Mouse (Mus musculus): ENCODE measurements around the gene Sv2b. TPM values are rescaled to one million over a fixed set of nuclear protein-coding genes. Genes with fewer than 3 reads are reported as not detected.

Gene Sv2b
- polyA plus RNA-seq, 1 experiment from 2014 or later = 0.69 TPM

DNA sequence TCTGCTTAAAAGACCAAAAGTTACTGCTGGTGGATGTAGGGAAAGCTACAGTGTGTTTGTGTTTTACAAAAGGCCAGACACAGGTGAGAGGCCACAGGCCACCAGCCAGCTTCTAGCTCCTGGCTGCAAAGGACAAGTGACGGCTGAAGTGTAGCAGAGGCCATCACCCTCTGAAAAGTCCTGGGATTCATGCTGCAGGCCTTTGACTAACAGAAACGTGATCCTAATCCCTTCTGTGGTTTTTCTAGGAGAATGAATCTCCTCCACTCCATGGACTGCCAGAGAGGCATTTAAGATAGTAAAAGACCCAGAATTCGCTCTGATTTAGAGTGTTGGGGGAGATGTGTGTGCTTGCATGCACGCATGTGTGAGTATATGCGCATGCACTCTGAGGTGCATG, 5.8 kb upstream of the Sv2b start:
- Histone ChIP-seq H3K27ac (replicated peaks) (no peak overlapping the region), H3K36me3 (replicated peaks) (no peaks in the 10 kb centered on the region), H3K27me3 (replicated peaks; ENCODE audit: low read depth, poor library complexity, severe bottlenecking) (peaks cover 11% of the 10 kb centered on the region), H3K9me3 (no peaks in the 10 kb centered on the region), H3K4me1 (no peaks in the 10 kb centered on the region), H3K4me3 (no peak overlapping the region)
- 61% methylated on average over 5 of the region's 5 CpGs for WGBS
- no peak for DNase-seq (ENCODE audit: low spot score)

DNA sequence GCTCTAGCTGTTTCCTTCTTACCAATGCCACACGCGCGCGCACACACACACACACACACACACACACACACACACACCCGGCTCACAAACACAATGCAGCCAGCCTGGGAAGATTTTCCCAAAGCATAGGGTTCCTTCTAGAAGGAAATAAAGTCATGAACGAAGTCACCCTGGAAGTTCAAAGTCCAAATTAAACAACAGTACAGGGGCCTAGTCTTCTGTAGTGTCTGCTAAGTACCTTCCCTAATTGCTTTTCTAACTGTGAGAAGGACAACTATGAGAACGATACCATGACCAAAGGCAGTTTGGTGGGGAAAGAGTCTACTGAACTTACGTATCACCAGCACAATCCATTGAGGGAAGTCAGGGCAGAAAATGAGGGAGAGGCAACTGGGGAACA, 508 bp upstream of the Sv2b start:
- Histone ChIP-seq H3K27ac (replicated peaks) (no peak overlapping the region), H3K36me3 (replicated peaks) (no peaks in the 10 kb centered on the region), H3K4me3 (no peak overlapping the region; the same call in 1 of the 2 replicates), H3K9me3 (no peaks in the 10 kb centered on the region), H3K4me1 (peaks cover 15% of the 10 kb centered on the region), H3K27me3 (replicated peaks; ENCODE audit: low read depth, poor library complexity, severe bottlenecking) (peaks cover 56% of the 10 kb centered on the region)
- WGBS = 80% methylated on average over 8 of the region's 8 CpGs
- no peak for DNase-seq (ENCODE audit: low spot score)

DNA sequence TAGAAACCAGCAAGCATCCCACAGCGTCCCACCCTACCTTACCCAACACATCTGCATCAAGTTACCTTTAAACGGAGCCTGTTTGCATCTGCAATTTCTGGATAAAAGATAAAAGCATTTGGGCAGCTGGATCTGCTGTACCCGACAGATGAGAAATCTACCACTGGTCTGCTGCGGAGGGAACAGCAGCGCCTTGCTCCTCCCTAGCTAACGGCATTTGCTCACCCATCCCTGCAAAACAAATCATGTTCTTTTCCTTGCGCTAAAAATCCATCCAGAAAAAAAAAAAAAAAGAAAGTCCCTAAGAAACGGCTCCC, 964 bp downstream of the Sv2b start:
- H3K27me3 ChIP-seq (replicated peaks; ENCODE audit: low read depth, poor library complexity, severe bottlenecking) = peaks cover 59% of the 10 kb centered on the region

DNA sequence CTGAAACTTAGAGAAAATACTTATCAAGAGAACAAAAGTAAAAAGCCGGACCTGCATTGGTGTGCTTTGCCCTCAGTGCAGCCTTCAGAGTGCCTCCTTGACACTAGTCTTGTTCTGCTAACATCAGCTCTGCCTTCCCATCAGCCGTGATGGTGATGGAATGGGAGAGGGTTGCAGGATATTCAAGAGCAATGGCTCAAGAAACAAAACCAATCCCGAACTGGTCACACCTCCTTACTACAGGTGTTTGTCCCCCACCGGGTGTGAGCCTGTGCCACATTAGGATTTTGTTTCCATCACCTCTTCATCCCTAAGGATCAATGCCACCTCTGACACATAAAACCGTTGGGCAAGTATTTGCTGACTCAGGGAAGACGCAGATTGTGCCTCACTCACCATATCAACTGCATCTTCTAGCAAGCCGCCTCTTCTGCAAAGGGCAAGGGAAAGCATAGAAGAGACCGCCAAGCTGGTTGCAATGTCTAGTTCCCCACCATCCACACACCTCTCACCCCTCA, 1.4 kb downstream of the Sv2b start:
- DNase-seq (ENCODE audit: low spot score) = no peak
- Histone ChIP-seq H3K36me3 (replicated peaks) (no peaks in the 10 kb centered on the region), H3K4me3 (peak overlapping the region; percentile 63), H3K27ac (replicated peaks) (no peak overlapping the region), H3K27me3 (replicated peaks; ENCODE audit: low read depth, poor library complexity, severe bottlenecking) (peaks cover 61% of the 10 kb centered on the region), H3K9me3 (no peaks in the 10 kb centered on the region), H3K4me1 (peaks cover 15% of the 10 kb centered on the region)
- WGBS = 52% methylated on average over 8 of the region's 8 CpGs

More for the DNA sequence above, 964 bp downstream of the Sv2b start:
- Histone ChIP-seq H3K36me3 (replicated peaks) (no peaks in the 10 kb centered on the region), H3K9me3 (no peaks in the 10 kb centered on the region), H3K4me1 (peaks cover 15% of the 10 kb centered on the region), H3K27ac (replicated peaks) (no peak overlapping the region), H3K4me3 (peak overlapping the region; percentile 63)
- 7% methylated on average over 8 of the region's 8 CpGs for WGBS
- DNase-seq (ENCODE audit: low spot score) = no peak

DNA sequence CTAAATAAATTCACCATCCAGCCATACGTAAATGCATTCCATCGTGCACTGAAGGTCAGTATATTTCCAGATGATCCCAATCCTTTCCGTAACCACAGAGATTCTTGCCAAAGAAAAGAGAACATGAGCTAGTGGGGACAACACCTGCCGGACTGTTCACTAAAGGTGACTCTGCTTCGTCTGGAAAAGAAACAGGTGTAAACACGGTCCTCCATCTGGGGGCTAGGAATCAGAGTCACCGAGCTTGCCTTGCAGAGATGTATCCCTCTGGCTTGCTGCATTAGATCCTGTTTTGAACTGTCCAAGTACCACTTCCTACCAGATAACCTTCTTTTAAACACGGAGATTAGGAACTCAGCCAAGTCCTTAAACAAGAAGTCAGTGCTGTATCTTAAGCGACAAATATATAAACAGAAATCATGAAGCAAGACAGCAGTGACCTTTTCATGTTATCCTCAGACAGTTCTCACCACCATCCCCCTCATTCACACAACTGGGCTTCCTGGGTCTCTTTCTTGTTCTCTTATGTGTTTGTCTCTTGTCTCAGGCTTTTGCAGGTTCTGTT, 3.1 kb downstream of the Sv2b start:
- H3K36me3 ChIP-seq (replicated peaks) = no peaks in the 10 kb centered on the region
- WGBS = 92% methylated on average over 9 of the region's 9 CpGs
- H3K4me3 ChIP-seq = no peak overlapping the region
- peaks cover 15% of the 10 kb centered on the region for H3K4me1 ChIP-seq
- peaks cover 61% of the 10 kb centered on the region for H3K27me3 ChIP-seq (replicated peaks; ENCODE audit: low read depth, poor library complexity, severe bottlenecking)
- no peaks in the 10 kb centered on the region for H3K9me3 ChIP-seq
- H3K27ac ChIP-seq (replicated peaks) = no peak overlapping the region
- DNase-seq (ENCODE audit: low spot score) = no peak

DNA sequence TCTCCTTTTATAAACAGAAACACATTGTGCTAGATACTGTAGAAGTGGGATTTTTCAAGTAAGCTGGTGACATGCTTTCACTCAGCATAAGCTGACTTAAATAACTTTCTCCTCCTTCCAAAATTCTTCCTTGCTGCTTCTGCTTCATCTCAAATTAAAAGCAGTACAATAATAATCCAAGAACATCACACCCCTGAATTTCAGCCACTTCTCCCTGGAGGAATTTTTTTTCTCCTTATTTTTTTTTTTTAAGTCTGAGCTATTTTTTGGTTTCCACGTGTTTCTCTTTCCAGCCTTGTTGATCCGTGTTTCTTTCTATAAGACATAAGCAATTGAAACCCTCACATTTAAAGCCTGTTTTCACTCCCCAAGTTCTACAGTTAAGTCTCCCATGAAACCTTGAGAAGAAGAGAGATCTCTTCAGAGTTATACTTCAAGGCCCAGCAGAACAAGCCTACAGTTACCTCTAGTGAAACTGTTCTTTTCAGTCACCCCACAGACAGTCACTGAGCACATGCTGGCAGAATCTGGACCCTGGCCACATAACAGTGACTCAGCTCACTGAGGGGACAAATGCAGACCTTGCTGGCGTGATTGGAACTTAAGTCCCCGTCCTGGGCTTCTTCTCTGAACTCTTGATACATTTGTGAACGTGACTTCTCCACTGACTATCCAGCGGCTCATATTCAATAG, 6.4 kb downstream of the Sv2b start:
- WGBS = 87% methylated on average over 6 of the region's 6 CpGs

DNA sequence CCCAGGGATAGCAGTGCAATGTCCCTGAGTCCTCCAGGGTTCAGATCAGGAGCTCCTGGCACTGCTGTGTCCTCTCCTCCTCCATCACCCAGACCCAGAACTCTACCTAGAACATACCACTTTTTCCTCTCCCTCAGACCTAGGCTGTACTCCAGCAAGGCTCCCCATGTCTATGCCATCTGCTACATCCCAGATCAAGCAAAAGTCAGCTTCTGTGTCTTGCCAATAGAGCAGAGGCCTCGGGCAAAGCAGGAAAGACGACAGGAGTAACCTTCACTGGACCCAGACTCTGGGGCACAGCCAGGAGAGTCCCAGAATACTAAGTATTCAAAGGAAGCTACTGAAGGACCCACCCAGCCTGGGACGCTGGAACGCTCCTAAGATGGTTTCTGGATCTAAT, 9.8 kb downstream of the Sv2b start:
- Histone ChIP-seq H3K36me3 (replicated peaks) (no peaks in the 10 kb centered on the region), H3K27me3 (replicated peaks; ENCODE audit: low read depth, poor library complexity, severe bottlenecking) (peaks cover 9% of the 10 kb centered on the region; the same call in 1 of the 2 replicates), H3K9me3 (no peaks in the 10 kb centered on the region), H3K4me3 (no peak overlapping the region), H3K4me1 (peaks cover 4% of the 10 kb centered on the region; the same call in 1 of the 2 replicates), H3K27ac (replicated peaks) (no peak overlapping the region)
- 87% methylated on average over 4 of the region's 4 CpGs for WGBS
- DNase-seq (ENCODE audit: low spot score) = no peak

More for the DNA sequence above, 6.4 kb downstream of the Sv2b start:
- H3K9me3 ChIP-seq = no peaks in the 10 kb centered on the region
- H3K27ac ChIP-seq (replicated peaks) = no peak overlapping the region
- DNase-seq (ENCODE audit: low spot score) = no peak
- H3K4me1 ChIP-seq = no peaks in the 10 kb centered on the region
- H3K27me3 ChIP-seq (replicated peaks; ENCODE audit: low read depth, poor library complexity, severe bottlenecking) = peaks cover 34% of the 10 kb centered on the region
- no peaks in the 10 kb centered on the region for H3K36me3 ChIP-seq (replicated peaks)
- H3K4me3 ChIP-seq = no peak overlapping the region

DNA sequence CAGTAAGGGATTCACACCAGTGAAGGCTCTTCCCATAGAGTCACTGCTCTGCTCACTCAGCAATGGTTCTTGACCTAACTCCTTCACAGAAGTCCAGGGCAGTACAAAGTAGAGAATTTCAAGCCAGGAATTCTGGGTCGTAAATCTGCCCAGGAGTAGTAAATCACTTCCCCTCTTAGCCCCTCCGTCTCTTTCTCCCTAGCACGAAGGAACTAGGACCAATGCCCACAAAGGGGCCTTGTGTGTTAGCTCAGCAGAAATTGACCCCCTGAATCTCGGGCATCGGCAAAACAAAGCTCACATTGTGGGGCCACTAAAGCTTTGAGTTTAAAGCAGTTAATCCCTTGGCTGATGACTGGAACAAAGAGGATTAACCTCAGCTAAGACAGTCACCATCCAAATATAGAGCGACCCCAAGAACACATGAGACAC, 12.4 kb downstream of the Sv2b start:
- H3K9me3 ChIP-seq = no peaks in the 10 kb centered on the region
- peaks cover 6% of the 10 kb centered on the region; the same call in 1 of the 2 replicates for H3K27me3 ChIP-seq (replicated peaks; ENCODE audit: low read depth, poor library complexity, severe bottlenecking)
- DNase-seq (ENCODE audit: low spot score) = peak; percentile 20
- no peaks in the 10 kb centered on the region for H3K36me3 ChIP-seq (replicated peaks)
- no peak overlapping the region for H3K4me3 ChIP-seq
- H3K4me1 ChIP-seq = peaks cover 4% of the 10 kb centered on the region; the same call in 1 of the 2 replicates
- WGBS = 5% methylated on average over 6 of the region's 6 CpGs
- H3K27ac ChIP-seq (replicated peaks) = no peak overlapping the region

DNA sequence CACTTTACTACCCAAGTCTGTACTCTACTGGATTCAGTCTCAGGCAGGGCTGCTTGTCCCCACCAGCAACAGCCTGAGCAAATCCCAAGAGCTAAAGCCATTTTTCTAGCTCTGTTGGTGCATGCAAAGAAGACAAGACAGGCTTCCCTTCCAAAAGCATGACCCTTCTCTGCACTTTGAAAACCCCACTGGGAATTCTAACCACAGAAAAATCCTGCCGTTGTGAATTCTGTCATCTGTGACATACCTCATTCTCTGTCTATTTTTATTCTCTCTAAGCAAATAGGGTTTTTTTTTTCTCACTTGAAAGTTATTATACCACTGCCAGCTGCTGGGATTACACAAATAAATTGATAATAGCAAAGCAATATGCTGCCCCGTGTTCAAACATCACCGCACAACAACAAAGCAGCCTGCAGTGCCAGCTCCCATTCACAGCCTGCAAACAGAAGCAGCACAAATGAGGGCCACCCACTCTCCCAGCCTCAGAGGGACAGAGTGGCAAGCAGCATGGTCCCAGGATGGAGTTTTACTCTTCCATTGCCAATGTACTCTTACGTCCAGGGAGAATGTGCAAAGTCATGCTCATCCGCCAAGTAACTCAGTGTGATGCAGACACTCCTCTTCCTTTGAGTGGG, 13.7 kb downstream of the Sv2b start:
- Histone ChIP-seq H3K4me3 (no peak overlapping the region), H3K27me3 (replicated peaks; ENCODE audit: low read depth, poor library complexity, severe bottlenecking) (peaks cover 6% of the 10 kb centered on the region; the same call in 1 of the 2 replicates), H3K4me1 (peaks cover 4% of the 10 kb centered on the region; the same call in 1 of the 2 replicates), H3K9me3 (no peaks in the 10 kb centered on the region), H3K27ac (replicated peaks) (no peak overlapping the region), H3K36me3 (replicated peaks) (no peaks in the 10 kb centered on the region)
- 64% methylated on average over 5 of the region's 5 CpGs for WGBS
- DNase-seq (ENCODE audit: low spot score) = no peak

DNA sequence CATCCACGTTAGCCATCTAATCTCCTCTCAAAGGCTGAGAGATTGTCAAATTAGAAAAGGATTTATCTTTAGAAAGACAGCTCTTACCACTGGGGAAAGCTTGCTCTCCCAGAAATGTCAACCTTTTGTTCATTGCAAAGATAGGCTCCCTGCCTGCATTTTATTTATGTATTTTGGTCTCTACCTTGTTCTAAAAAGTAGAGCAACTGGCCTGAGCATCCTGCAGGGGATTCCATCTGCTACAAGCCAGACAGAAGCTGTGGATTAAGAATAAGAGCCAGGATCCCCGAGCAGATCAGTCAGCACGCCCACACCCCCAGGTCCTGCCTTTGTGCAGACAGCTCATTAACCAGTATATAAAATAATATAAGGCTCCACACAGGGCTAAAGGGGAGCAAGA, 16.8 kb downstream of the Sv2b start:
- Histone ChIP-seq H3K9me3 (no peaks in the 10 kb centered on the region), H3K27me3 (replicated peaks; ENCODE audit: low read depth, poor library complexity, severe bottlenecking) (no peaks in the 10 kb centered on the region), H3K36me3 (replicated peaks) (no peaks in the 10 kb centered on the region), H3K4me1 (peaks cover 4% of the 10 kb centered on the region; the same call in 1 of the 2 replicates), H3K27ac (replicated peaks) (no peak overlapping the region), H3K4me3 (no peak overlapping the region)
- 58% methylated on average over 3 of the region's 3 CpGs for WGBS
- DNase-seq (ENCODE audit: low spot score) = no peak

DNA sequence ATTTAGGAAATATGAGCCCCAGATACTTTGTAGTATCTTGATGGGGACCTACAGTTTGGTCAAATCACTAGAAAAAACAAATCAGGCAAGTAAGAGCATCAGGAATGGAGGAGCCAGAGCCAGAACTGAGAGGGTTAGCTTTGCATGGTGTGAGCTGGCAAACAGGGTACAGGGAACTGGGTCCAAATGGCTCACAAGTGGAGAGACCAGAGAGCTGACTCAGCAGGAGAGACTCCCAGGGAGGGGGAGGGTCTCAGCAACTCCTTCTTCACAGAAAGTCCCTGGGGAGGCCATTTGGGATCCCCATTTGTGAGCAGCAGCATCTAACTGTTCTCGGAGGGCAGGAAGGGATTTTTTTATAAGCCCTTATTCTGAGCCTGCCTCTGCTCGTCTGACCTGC, 18.5 kb downstream of the Sv2b start:
- Histone ChIP-seq H3K27ac (replicated peaks) (no peak overlapping the region), H3K4me1 (peaks cover 2% of the 10 kb centered on the region; the same call in 1 of the 2 replicates), H3K9me3 (no peaks in the 10 kb centered on the region), H3K4me3 (no peak overlapping the region), H3K27me3 (replicated peaks; ENCODE audit: low read depth, poor library complexity, severe bottlenecking) (no peaks in the 10 kb centered on the region), H3K36me3 (replicated peaks) (no peaks in the 10 kb centered on the region)
- no peak for DNase-seq (ENCODE audit: low spot score)
- WGBS = 66% methylated on average over 2 of the region's 2 CpGs

DNA sequence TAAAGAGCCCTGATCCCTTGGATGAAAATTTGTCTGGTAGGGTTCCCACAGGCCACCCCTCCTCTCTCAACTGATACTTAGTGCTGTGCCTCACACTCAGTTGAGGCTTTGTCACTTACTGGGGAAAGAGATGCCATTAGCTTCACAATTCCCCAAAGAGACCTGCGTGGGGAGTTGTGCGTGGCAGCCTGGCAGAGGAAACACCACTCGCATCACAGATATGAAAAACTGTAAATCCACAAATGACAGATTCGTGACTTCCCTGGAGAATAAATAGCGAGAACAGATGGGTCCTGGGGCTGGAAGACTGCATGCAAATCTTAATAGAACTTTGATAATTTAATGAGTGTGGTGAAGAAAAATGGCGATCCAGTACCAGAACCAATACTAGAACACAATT, 21.8 kb downstream of the Sv2b start:
- WGBS = 90% methylated on average over 6 of the region's 6 CpGs
- no peak overlapping the region for H3K4me3 ChIP-seq
- no peak for DNase-seq (ENCODE audit: low spot score)
- no peaks in the 10 kb centered on the region for H3K36me3 ChIP-seq (replicated peaks)
- H3K4me1 ChIP-seq = no peaks in the 10 kb centered on the region
- H3K27ac ChIP-seq (replicated peaks) = no peak overlapping the region
- no peaks in the 10 kb centered on the region for H3K9me3 ChIP-seq
- no peaks in the 10 kb centered on the region for H3K27me3 ChIP-seq (replicated peaks; ENCODE audit: low read depth, poor library complexity, severe bottlenecking)

DNA sequence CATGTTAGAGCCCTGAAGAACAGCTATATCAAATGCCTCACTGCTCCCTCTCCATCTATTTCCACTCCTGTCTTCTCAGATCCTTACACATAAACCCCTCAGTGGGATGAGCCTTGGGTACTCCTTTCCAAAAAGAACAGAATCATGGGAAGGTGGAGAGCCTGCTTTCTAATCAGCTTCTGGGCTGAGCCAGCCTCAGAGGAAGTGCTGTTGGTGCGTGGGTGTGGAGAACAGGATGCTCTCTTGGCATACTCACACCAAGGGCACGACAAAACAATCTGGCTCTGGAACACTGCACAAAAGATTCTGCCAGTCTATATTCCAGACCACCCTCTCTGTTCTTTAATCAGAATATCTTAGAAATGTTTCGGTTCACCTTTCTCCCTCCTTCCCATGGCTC, 26.1 kb downstream of the Sv2b start:
- 83% methylated on average over 3 of the region's 3 CpGs for WGBS
- Histone ChIP-seq H3K9me3 (no peaks in the 10 kb centered on the region), H3K36me3 (replicated peaks) (no peaks in the 10 kb centered on the region), H3K4me3 (no peak overlapping the region), H3K4me1 (peaks cover 4% of the 10 kb centered on the region), H3K27ac (replicated peaks) (no peak overlapping the region), H3K27me3 (replicated peaks; ENCODE audit: low read depth, poor library complexity, severe bottlenecking) (no peaks in the 10 kb centered on the region)
- DNase-seq (ENCODE audit: low spot score) = no peak
